34 mouse cellular contexts compared by ENCODE assay signal in the genomic region with DNA sequence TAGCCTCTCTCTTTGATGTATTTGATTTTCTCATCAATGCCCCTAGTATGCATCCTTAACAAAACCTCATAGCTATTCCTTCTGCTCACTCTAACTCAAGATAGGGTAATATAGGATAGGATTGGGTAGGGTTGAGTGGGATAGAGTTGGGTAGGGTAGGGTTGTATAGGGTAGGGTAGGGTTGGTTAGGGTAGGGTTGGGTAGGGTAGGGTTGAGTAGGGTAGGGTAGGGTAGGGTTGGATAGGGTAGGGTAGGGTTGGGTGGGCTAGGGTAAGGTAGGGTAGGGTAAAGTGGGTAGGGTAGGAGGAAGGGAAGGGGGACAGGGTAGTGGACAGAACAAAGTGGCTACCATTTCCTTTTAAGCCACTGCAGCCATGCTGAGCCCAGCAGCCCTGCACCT. TPM values are rescaled to one million over a fixed set of nuclear protein-coding genes. Genes with fewer than 3 reads are reported as not detected.
"Had no signal": no experiment of that assay in that cellular context is flagged by ENCODE, and none has a peak within 500 bp of the region (broad histone marks: within the 10 kb centered on the region; RNA-seq: fewer than 3 reads in every experiment).

No protein-coding gene starts in this region.

- H3K9me3 ChIP-seq: limb, embryonic 10.5 days; limb, embryonic 12.5 days; limb, embryonic 13.5 days; limb, embryonic 15.5 days; liver, embryonic 12.5 days; liver, embryonic 13.5 days; liver, embryonic 15.5 days; lung, embryonic 15.5 days; megakaryocyte, embryonic 14.5 days; midbrain, embryonic 12.5 days; neural tube, embryonic 12.5 days; neural tube, embryonic 13.5 days had no signal

- DNase-seq: left cerebral cortex, postnatal 4 days; liver; liver, embryonic 13.5 days; liver, postnatal 0 days; lung, adult 18-20 months; lung, adult 2 months; lung, embryonic 14.5 days; lung, postnatal 10 days; lung, postnatal 14 days; lung, postnatal 36 days; lung, postnatal 4 days; midbrain, embryonic 14.5 days had no signal

- H3K27me3 ChIP-seq: limb, embryonic 12.5 days; limb, embryonic 13.5 days; limb, embryonic 15.5 days; liver, embryonic 12.5 days; liver, embryonic 13.5 days; liver, embryonic 15.5 days; lung, embryonic 15.5 days; midbrain, embryonic 12.5 days; neural tube, embryonic 12.5 days; neural tube, embryonic 13.5 days had no signal

- ATAC-seq: liver, embryonic 12.5 days; liver, postnatal 0 days; lung, postnatal 0 days had no signal

- H3K9ac ChIP-seq: limb, embryonic 12.5 days; limb, embryonic 13.5 days; limb, embryonic 15.5 days; liver, embryonic 12.5 days; liver, embryonic 13.5 days; liver, embryonic 14.5 days; liver, embryonic 15.5 days; liver, postnatal 0 days; lung, embryonic 14.5 days; lung, embryonic 15.5 days; midbrain, embryonic 12.5 days; neural tube, embryonic 12.5 days; neural tube, embryonic 13.5 days had no signal

- H3K27ac ChIP-seq: left cerebral cortex, adult 2 months; limb, embryonic 10.5 days; limb, embryonic 12.5 days; limb, embryonic 13.5 days; limb, embryonic 15.5 days; liver, embryonic 12.5 days; liver, embryonic 13.5 days; liver, embryonic 14.5 days; liver, embryonic 15.5 days; lung, embryonic 15.5 days; macrophage; midbrain, embryonic 12.5 days; neural tube, embryonic 12.5 days; neural tube, embryonic 13.5 days had no signal

- H3K4me3 ChIP-seq: left cerebral cortex, adult 2 months; limb, embryonic 10.5 days; limb, embryonic 12.5 days; limb, embryonic 13.5 days; limb, embryonic 15.5 days; liver, embryonic 12.5 days; liver, embryonic 13.5 days; liver, embryonic 15.5 days; lung, embryonic 15.5 days; megakaryocyte, embryonic 14.5 days; midbrain, embryonic 12.5 days; myocyte; neural tube, embryonic 12.5 days; neural tube, embryonic 13.5 days had no signal

- H3K4me1 ChIP-seq: limb, embryonic 12.5 days; limb, embryonic 13.5 days; limb, embryonic 15.5 days; liver, embryonic 12.5 days; liver, embryonic 13.5 days; liver, embryonic 15.5 days; lung, embryonic 15.5 days; midbrain, embryonic 12.5 days; neural tube, embryonic 12.5 days had no signal

- H3K4me2 ChIP-seq: limb, embryonic 12.5 days; limb, embryonic 13.5 days; limb, embryonic 15.5 days; liver, embryonic 11.5 days; liver, embryonic 12.5 days; liver, embryonic 13.5 days; liver, embryonic 15.5 days; lung, embryonic 14.5 days; lung, embryonic 15.5 days; midbrain, embryonic 12.5 days; neural tube, embryonic 12.5 days; neural tube, embryonic 13.5 days had no signal

RNA-seq across cellular contexts. Expression of a gene that starts 49.8 kb away (rescaled TPM):
- total RNA-seq: left cerebral cortex, postnatal 4 days; liver, adult 2 months; megakaryocyte-erythroid progenitor cell, adult 5-6 weeks; monocyte, adult 5-6 weeks had no signal
- polyA plus RNA-seq: limb, embryonic 10.5 days; limb, embryonic 13.5 days; liver, adult 2 months; liver, embryonic 12.5 days; liver, embryonic 13.5 days; liver, embryonic 15.5 days; liver, embryonic 16.5 days; liver, postnatal 0 days; lung, embryonic 14.5 days; macrophage; midbrain, embryonic 12.5 days; midbrain, embryonic 14.5 days; myocyte; neural tube, embryonic 11.5 days; neural tube, embryonic 13.5 days had no signal
